Mouse (Mus musculus): ENCODE data around the gene Kif4.
A peak's percentile ranks its signal among the peaks of the same experiment; 100 is the strongest.

Kif4 gene

GRCm38 (mm10) chrX:100625546-100625801 lies at the start of gene Kif4:
Gene Kif4, plus strand, starts transcription at chrX:100625737.
- DNase-seq (ENCODE audit: extremely low spot score) = no peak

GRCm38 (mm10) chrX:100594791-100595190 lies 30.7 kb upstream of the Kif4 start, which contains the start of gene P2ry4:
Gene P2ry4, minus strand, starts transcription at chrX:100594869.
- DNase-seq (ENCODE audit: extremely low spot score) = no peak

- peak; percentile 24 for DNase-seq (ENCODE audit: extremely low spot score)
Measured at GRCm38 (mm10) chrX:100597439-100597838, 28.1 kb upstream of the Kif4 start.

- no peak for DNase-seq (ENCODE audit: extremely low spot score)
Measured at GRCm38 (mm10) chrX:100599755-100600154, 25.8 kb upstream of the Kif4 start.

- DNase-seq (ENCODE audit: extremely low spot score) = no peak
Measured at GRCm38 (mm10) chrX:100605314-100605713, 20.2 kb upstream of the Kif4 start, which contains the start of gene Arr3. Gene Arr3, plus strand, starts transcription at chrX:100605497.

- no peak for DNase-seq (ENCODE audit: extremely low spot score)
Measured at GRCm38 (mm10) chrX:100618488-100618887, 7.0 kb upstream of the Kif4 start.

- no peak for DNase-seq (ENCODE audit: extremely low spot score)
Measured at GRCm38 (mm10) chrX:100621366-100621765, 4.2 kb upstream of the Kif4 start.

GRCm38 (mm10) chrX:100624242-100624641 lies 1.3 kb upstream of the Kif4 start:
- DNase-seq (ENCODE audit: extremely low spot score) = no peak

GRCm38 (mm10) chrX:100625146-100625545 lies 391 bp upstream of the Kif4 start:
- peak; percentile 0 for DNase-seq (ENCODE audit: extremely low spot score)

- peak; percentile 80 for DNase-seq (ENCODE audit: extremely low spot score)
Measured at GRCm38 (mm10) chrX:100625802-100626793, 561 bp downstream of the Kif4 start, which contains the start of gene Pdzd11. Gene Pdzd11, minus strand, starts transcription at chrX:100626568.

- no peak for DNase-seq (ENCODE audit: extremely low spot score)
Measured at GRCm38 (mm10) chrX:100629076-100629475, 3.5 kb downstream of the Kif4 start.

GRCm38 (mm10) chrX:100638477-100638876 lies 12.9 kb downstream of the Kif4 start:
- DNase-seq (ENCODE audit: extremely low spot score) = no peak

- DNase-seq (ENCODE audit: extremely low spot score) = no peak
Measured at GRCm38 (mm10) chrX:100652848-100653247, 27.3 kb downstream of the Kif4 start.

- DNase-seq (ENCODE audit: extremely low spot score) = no peak
Measured at GRCm38 (mm10) chrX:100664825-100665224, 39.3 kb downstream of the Kif4 start.

GRCm38 (mm10) chrX:100678204-100678603 lies 52.7 kb downstream of the Kif4 start:
- DNase-seq (ENCODE audit: extremely low spot score) = no peak

GRCm38 (mm10) chrX:100686527-100686926 lies 61.0 kb downstream of the Kif4 start:
- no peak for DNase-seq (ENCODE audit: extremely low spot score)

GRCm38 (mm10) chrX:100687360-100688032 lies 62.0 kb downstream of the Kif4 start:
- no peak for DNase-seq (ENCODE audit: extremely low spot score)

- DNase-seq (ENCODE audit: extremely low spot score) = no peak
Measured at GRCm38 (mm10) chrX:100688033-100688370, 62.5 kb downstream of the Kif4 start.

GRCm38 (mm10) chrX:100696776-100697175 lies 71.2 kb downstream of the Kif4 start:
- DNase-seq (ENCODE audit: extremely low spot score) = no peak

GRCm38 (mm10) chrX:100708032-100708431 lies 82.5 kb downstream of the Kif4 start:
- DNase-seq (ENCODE audit: extremely low spot score) = no peak

- no peak for DNase-seq (ENCODE audit: extremely low spot score)
Measured at GRCm38 (mm10) chrX:100716173-100716572, 90.6 kb downstream of the Kif4 start.

GRCm38 (mm10) chrX:100728947-100729346 lies 103.4 kb downstream of the Kif4 start:
- no peak for DNase-seq (ENCODE audit: extremely low spot score)

GRCm38 (mm10) chrX:100729665-100730188 lies 104.2 kb downstream of the Kif4 start, which contains the start of gene Gdpd2:
Gene Gdpd2, plus strand, starts transcription at chrX:100729873.
- DNase-seq (ENCODE audit: extremely low spot score) = peak; percentile 49

Data from embryo, embryonic 9.5 days (tissue).